ENCODE assay signal across 20 mouse cellular contexts in the genomic region with DNA sequence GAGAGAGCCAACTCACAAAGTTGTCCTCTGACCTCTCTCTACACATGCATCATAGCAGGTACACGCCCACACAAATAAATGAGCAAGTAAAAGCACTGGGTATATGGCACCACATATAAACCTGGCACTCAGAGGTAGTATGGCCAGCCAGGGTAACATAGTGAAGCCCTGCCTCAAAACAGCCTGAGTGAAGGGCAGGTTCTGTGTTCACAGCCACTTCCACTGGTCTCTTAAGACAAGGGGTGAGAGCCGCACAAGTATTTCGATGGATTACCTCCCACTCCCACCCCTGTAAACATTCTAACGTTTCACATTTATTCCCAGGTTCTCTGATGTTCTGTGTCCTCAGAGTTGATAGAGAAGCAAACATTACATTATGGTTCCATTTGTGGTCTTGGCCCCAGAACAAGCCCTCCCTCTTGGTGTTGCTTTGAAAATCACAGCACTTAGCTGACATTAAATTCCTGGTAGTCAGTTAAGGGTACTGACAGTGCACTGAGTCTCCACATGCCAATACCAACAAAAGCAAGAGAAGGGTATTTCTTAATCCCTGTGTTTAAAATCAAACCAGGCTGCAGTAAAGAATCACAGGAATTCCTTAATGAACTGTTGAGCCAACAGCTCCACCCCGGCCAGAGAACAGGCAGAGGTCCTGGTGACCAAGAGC. TPM values are rescaled to one million over a fixed set of nuclear protein-coding genes. Genes with fewer than 3 reads are reported as not detected.
A peak's percentile ranks its signal among the peaks of the same experiment; 100 is the strongest.
DNase-seq lines count a peak whose midpoint lies in the region; ATAC-seq and TF ChIP-seq lines count a peak whose summit lies in the region.
"Not testable (repeated sequence)": the region's sequence is repeated elsewhere in the genome, so short reads cannot be mapped to it uniquely, and the experiment has no call there.
"Had no signal": no experiment of that assay in that cellular context is flagged by ENCODE, and none has a peak within 500 bp of the region (broad histone marks: within the 10 kb centered on the region; RNA-seq: fewer than 3 reads in every experiment).

No protein-coding gene starts in this region.

- TF ChIP-seq CTCF in kidney, postnatal 0 days (IDR thresholded peaks at IDR 0.05; ENCODE audit: low read depth); lung, embryonic 14.5 days (IDR thresholded peaks at IDR 0.05; ENCODE audit: low read depth); lung, postnatal 0 days (IDR thresholded peaks at IDR 0.05): not testable (repeated sequence)

- H3K4me1 ChIP-seq in embryonic facial prominence, embryonic 14.5 days (ENCODE audit: control insufficient read depth, insufficient read depth, low read length); kidney, postnatal 0 days (replicated peaks; ENCODE audit: insufficient read depth, low read length); lung, embryonic 14.5 days (ENCODE audit: insufficient read depth); lung, postnatal 0 days (ENCODE audit: insufficient read depth, low read depth, low read length): not testable (repeated sequence)

- H3K27me3 ChIP-seq in embryonic facial prominence, embryonic 14.5 days (replicated peaks; ENCODE audit: control insufficient read depth, insufficient read depth, low read length); kidney, postnatal 0 days (ENCODE audit: insufficient read depth, low read length); lung, embryonic 14.5 days (ENCODE audit: insufficient read depth, low read length); lung, postnatal 0 days (replicated peaks; ENCODE audit: insufficient read depth, low read length): not testable (repeated sequence)

- not testable (repeated sequence) for H3K4me3 ChIP-seq in embryonic facial prominence, embryonic 14.5 days (ENCODE audit: low read depth, low read length); kidney, postnatal 0 days (replicated peaks; ENCODE audit: low read depth, low read length); lung, embryonic 14.5 days (ENCODE audit: low read depth, low read length); lung, postnatal 0 days (ENCODE audit: low read depth, low read length)

- not testable (repeated sequence) for H3K4me2 ChIP-seq in embryonic facial prominence, embryonic 14.5 days (ENCODE audit: low read depth, low read length); kidney, postnatal 0 days (ENCODE audit: low read length); lung, embryonic 14.5 days; lung, postnatal 0 days (replicated peaks; ENCODE audit: low read depth, low read length)

- not testable (repeated sequence) for H3K27ac ChIP-seq in embryonic facial prominence, embryonic 14.5 days (replicated peaks; ENCODE audit: low read depth, low read length); kidney, postnatal 0 days; lung, embryonic 14.5 days (ENCODE audit: low read depth)
- peak overlapping the region; percentile 62; the same call in 1 of the 2 replicates for H3K27ac ChIP-seq in lung, postnatal 0 days (ENCODE audit: low read length)

- H3K36me3 ChIP-seq in embryonic facial prominence, embryonic 14.5 days (ENCODE audit: control insufficient read depth, insufficient read depth, low read length); kidney, postnatal 0 days (ENCODE audit: insufficient read depth, low read length); lung, embryonic 14.5 days (ENCODE audit: insufficient read depth); lung, postnatal 0 days (ENCODE audit: insufficient read depth, low read length): not testable (repeated sequence)

- H3K9ac ChIP-seq in embryonic facial prominence, embryonic 14.5 days (ENCODE audit: low read depth, low read length); kidney, postnatal 0 days (ENCODE audit: low read depth, low read length); lung, embryonic 14.5 days; lung, postnatal 0 days (replicated peaks; ENCODE audit: low read depth): not testable (repeated sequence)

- 52% methylated on average over 4 of the region's 5 CpGs for WGBS in embryonic facial prominence, embryonic 14.5 days
- WGBS in kidney, postnatal 0 days = 44% methylated on average over 4 of the region's 5 CpGs
- 24% methylated on average over 4 of the region's 5 CpGs for WGBS in lung, embryonic 14.5 days
- WGBS in lung, postnatal 0 days = 23% methylated on average over 4 of the region's 5 CpGs

- H3K9me3 ChIP-seq in embryonic facial prominence, embryonic 14.5 days (ENCODE audit: control insufficient read depth, low read length); kidney, postnatal 0 days (replicated peaks; ENCODE audit: low read length); lung, embryonic 14.5 days (ENCODE audit: low read depth, low read length); lung, postnatal 0 days (ENCODE audit: low read length): not testable (repeated sequence)

- DNase-seq in embryonic facial prominence, embryonic 14.5 days (ENCODE audit: low spot score) = peak; percentile 22
- peak; percentile 46 for DNase-seq in kidney, adult 11 months
- DNase-seq in kidney, postnatal 0 days (ENCODE audit: low spot score) = peak; percentile 31
- DNase-seq in lung, embryonic 14.5 days = not testable (repeated sequence)
- peak; percentile 83 for DNase-seq in lung, postnatal 0 days (ENCODE audit: low spot score)
- peak; percentile 69 for DNase-seq in lung, postnatal 36 days

- not testable (repeated sequence) for ATAC-seq in embryonic facial prominence, embryonic 14.5 days (ENCODE audit: low read depth); kidney, postnatal 0 days (replicated peaks; ENCODE audit: low FRiP score, low read depth)
- peak; percentile 11; the same call in 1 of the 2 replicates for ATAC-seq in lung, embryonic 14.5 days (ENCODE audit: insufficient read depth)
- ATAC-seq in lung, postnatal 0 days = peak; percentile 81

- TF ChIP-seq EP300 in lung, postnatal 0 days (IDR thresholded peaks at IDR 0.05) = peak; percentile 27; the same call in 1 of the 2 replicates

RNA-seq across cellular contexts. Expression of a gene that starts 6.7 kb away (rescaled TPM):
- 0.43 and 0.50 TPM in 2 replicates for polyA plus RNA-seq in embryonic facial prominence, embryonic 14.5 days (2014; fragmentation: Nextera tagmentation; extraction: Ambion mirVana)
- 0.23 and 0.41 TPM in 2 replicates for polyA plus RNA-seq in kidney, postnatal 0 days (2015; fragmentation: Nextera tagmentation; extraction: Ambion mirVana)
- 0.22 TPM in 1 of 2 replicates, not detected in the other for polyA plus RNA-seq in lung, embryonic 14.5 days (2014; fragmentation: Nextera tagmentation; extraction: Ambion mirVana)
- 0.12 TPM in 2 replicates for polyA plus RNA-seq in lung, postnatal 0 days (2015; fragmentation: Nextera tagmentation; extraction: Ambion mirVana)
- polyA plus RNA-seq: C2C12; erythroblast, embryonic 14.5 days; forebrain, embryonic 10.5 days; forebrain, embryonic 13.5 days; forebrain, embryonic 16.5 days; heart, embryonic 10.5 days; heart, embryonic 13.5 days; heart, embryonic 16.5 days; hindbrain, embryonic 14.5 days had no signal

RNA-seq across cellular contexts. Expression of a gene that starts 11.5 kb away (rescaled TPM):
- 0.34 TPM in 1 of 2 replicates, not detected in the other for polyA plus RNA-seq in embryonic facial prominence, embryonic 14.5 days (2014; fragmentation: Nextera tagmentation; extraction: Ambion mirVana)
- polyA plus RNA-seq in kidney, postnatal 0 days (2015; fragmentation: Nextera tagmentation; extraction: Ambion mirVana) = 1.9 and 2.0 TPM in 2 replicates
- not detected in 2 replicates for polyA plus RNA-seq in lung, embryonic 14.5 days (2014; fragmentation: Nextera tagmentation; extraction: Ambion mirVana)
- not detected in 2 replicates for polyA plus RNA-seq in lung, postnatal 0 days (2015; fragmentation: Nextera tagmentation; extraction: Ambion mirVana)
- polyA plus RNA-seq: C2C12; CD4-positive, CD25-positive, alpha-beta regulatory T cell, adult 4 months; erythroblast, embryonic 14.5 days; forebrain, embryonic 10.5 days; forebrain, embryonic 13.5 days; forebrain, embryonic 16.5 days; heart, adult 2 months; heart, embryonic 13.5 days; heart, embryonic 16.5 days; hindbrain, postnatal 0 days had no signal

RNA-seq across cellular contexts. Expression of a gene that starts 11.6 kb away (rescaled TPM):
- polyA plus RNA-seq in embryonic facial prominence, embryonic 14.5 days (2014; fragmentation: Nextera tagmentation; extraction: Ambion mirVana) = not detected in 2 replicates
- polyA plus RNA-seq in kidney, postnatal 0 days (2015; fragmentation: Nextera tagmentation; extraction: Ambion mirVana) = 1.8 and 2.8 TPM in 2 replicates
- polyA plus RNA-seq in lung, embryonic 14.5 days (2014; fragmentation: Nextera tagmentation; extraction: Ambion mirVana) = not detected in 2 replicates
- 0.11 and 0.19 TPM in 2 replicates for polyA plus RNA-seq in lung, postnatal 0 days (2015; fragmentation: Nextera tagmentation; extraction: Ambion mirVana)
- polyA plus RNA-seq: C2C12; CD4-positive, CD25-positive, alpha-beta regulatory T cell, adult 4 months; embryonic facial prominence, embryonic 11.5 days; erythroblast, embryonic 14.5 days; forebrain, embryonic 10.5 days; forebrain, embryonic 13.5 days; forebrain, embryonic 16.5 days; heart, adult 2 months; heart, embryonic 10.5 days; heart, embryonic 13.5 days; heart, embryonic 16.5 days; hindbrain, embryonic 11.5 days; hindbrain, embryonic 14.5 days; hindbrain, postnatal 0 days had no signal

RNA-seq across cellular contexts. Expression of a gene that starts 22.9 kb away (rescaled TPM):
- polyA plus RNA-seq in embryonic facial prominence, embryonic 14.5 days (2014; fragmentation: Nextera tagmentation; extraction: Ambion mirVana) = not detected in 2 replicates
- 0.69 TPM in 1 of 2 replicates, not detected in the other for polyA plus RNA-seq in kidney, postnatal 0 days (2015; fragmentation: Nextera tagmentation; extraction: Ambion mirVana)
- 0.38 TPM in 1 of 2 replicates, not detected in the other for polyA plus RNA-seq in lung, embryonic 14.5 days (2014; fragmentation: Nextera tagmentation; extraction: Ambion mirVana)
- not detected in 2 replicates for polyA plus RNA-seq in lung, postnatal 0 days (2015; fragmentation: Nextera tagmentation; extraction: Ambion mirVana)
- polyA plus RNA-seq: C2C12; CD4-positive, CD25-positive, alpha-beta regulatory T cell, adult 4 months; embryonic facial prominence, embryonic 11.5 days; erythroblast, embryonic 14.5 days; forebrain, embryonic 10.5 days; forebrain, embryonic 13.5 days; forebrain, embryonic 16.5 days; heart, adult 2 months; heart, embryonic 10.5 days; heart, embryonic 13.5 days; heart, embryonic 16.5 days; hindbrain, embryonic 11.5 days; hindbrain, embryonic 14.5 days; hindbrain, postnatal 0 days had no signal

RNA-seq across cellular contexts. Expression of a gene that starts 37.5 kb away (rescaled TPM):
- polyA plus RNA-seq in embryonic facial prominence, embryonic 14.5 days (2014; fragmentation: Nextera tagmentation; extraction: Ambion mirVana) = 3.4 TPM in 2 replicates
- 14.3 and 15.0 TPM in 2 replicates for polyA plus RNA-seq in kidney, postnatal 0 days (2015; fragmentation: Nextera tagmentation; extraction: Ambion mirVana)
- 2.7 and 2.9 TPM in 2 replicates for polyA plus RNA-seq in lung, embryonic 14.5 days (2014; fragmentation: Nextera tagmentation; extraction: Ambion mirVana)
- polyA plus RNA-seq in lung, postnatal 0 days (2015; fragmentation: Nextera tagmentation; extraction: Ambion mirVana) = 62.9 and 88.1 TPM in 2 replicates
